Mouse (Mus musculus) layer of hippocampus, adult 11-12 months (tissue): ENCODE data around the gene Cdt1.

ENCODE experiments used
- DNase-seq: peaks from one replicate; pipeline ENCODE4 v3.0.0; 2022; ENCODE audit warnings: low spot score

Cdt1 gene

DNA sequence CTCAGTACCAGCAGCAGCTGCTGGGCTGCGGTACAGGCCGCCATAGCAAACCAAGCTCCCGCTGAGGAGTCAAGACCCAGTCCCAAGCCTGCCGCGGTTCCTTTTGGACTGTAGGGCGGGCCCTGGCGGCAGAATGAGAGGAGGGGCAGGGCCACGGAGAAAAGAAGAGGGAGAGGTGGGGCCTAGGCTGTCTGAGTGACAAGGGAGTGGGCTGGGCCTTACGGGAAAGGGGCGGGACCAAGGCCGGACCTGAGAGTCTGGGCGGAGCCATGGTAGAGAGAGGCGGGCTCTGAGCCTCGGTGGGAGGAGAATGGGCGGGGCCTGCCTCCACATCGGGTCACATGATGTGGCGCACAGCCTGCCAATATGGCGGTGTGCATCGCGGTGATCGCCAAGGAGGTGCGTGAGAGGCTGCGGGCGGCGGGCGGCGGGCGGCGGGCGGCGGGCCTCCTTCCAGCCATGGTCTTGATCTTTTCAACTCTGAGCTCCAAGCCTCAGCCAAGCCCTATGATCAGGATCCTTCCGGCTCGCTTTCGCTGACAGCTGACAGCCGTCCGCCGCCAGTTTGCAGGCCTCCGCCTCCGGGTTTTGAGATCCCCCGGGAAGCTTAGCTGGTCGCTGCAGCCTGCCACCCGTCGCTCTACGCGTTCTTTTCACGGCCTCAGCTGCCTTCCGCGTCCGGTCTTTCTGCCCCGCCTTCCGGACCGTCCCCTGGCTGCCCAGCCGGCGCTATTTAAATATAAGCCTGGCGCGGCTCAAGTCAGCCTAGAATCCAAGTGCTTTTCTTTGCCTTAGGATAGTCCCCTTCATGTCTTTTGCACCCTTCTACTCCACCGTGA, 43.7 kb downstream of the Cdt1 start, which contains the start of the genes Galns and Trappc2l:
Gene Galns (minus strand): TSS at position 169 of the 839 bp plus-strand sequence.
Gene Trappc2l (plus strand): TSS at position 346 of the 839 bp plus-strand sequence.
- DNase-seq, result peak; percentile 97

DNA sequence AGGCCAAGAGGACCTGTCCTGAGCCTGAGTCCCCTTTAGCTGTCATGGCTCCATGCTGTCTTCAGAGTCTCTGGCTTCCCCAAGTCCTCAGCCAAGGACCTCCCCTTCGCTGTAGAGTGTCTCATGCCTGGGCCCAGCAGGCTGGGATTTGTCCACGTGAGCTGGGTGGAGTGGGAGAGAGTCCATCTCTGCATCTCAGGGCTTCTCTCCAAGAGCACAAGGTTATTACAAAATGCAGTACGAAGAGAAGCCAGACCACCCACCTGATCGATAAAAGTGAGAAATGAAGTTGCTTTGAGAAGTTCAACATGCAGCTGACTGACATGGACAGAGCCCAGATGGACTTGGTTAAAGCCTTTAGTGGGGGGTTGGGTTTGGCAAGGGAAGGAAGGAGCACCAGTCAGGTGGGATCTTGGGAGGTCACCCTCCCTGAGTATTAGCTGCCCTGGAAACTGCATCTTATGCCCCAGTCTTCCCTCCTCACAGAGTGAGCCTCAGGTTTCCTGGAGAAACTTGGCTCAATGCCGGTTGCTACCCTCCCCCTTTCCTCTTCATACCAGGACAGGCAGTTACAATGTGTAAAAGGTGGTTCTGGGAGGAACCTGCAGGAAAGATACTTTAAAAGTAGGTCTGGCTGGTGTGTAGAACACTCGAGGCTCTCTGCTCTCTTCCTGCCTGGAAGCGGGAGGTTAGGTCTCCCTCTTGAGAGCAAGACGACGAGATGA, 48.5 kb downstream of the Cdt1 start:
- no peak for DNase-seq

DNA sequence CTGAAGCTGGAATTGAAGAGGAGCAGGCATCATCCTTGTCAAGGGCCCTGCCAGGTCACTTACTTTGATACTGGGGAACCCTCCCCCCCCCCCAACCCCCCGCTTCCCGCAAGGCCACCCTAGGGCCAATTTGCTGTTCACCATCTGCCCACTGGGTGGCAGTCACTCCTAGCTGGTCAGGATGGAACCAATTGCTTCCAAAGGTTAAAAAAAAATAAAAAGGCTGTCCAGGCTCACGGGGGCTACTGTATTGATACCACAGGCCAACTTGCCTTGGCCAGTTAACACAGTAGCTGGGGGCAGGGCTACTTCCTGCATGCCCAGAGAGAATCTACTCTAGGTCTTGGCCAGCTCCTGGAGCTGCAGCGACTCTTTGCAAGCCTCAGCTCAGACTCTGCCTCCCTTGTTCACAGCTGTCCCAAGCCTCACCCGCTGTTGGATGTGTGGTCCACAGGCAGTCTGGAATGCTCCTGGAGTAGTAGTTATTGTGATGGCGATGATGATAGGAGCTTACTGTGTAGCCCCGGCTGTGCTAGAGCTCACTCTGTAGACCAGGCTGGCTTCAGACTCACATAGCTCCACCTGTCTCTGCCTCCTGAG, 50.2 kb downstream of the Cdt1 start:
- DNase-seq, result peak; percentile 81

DNA sequence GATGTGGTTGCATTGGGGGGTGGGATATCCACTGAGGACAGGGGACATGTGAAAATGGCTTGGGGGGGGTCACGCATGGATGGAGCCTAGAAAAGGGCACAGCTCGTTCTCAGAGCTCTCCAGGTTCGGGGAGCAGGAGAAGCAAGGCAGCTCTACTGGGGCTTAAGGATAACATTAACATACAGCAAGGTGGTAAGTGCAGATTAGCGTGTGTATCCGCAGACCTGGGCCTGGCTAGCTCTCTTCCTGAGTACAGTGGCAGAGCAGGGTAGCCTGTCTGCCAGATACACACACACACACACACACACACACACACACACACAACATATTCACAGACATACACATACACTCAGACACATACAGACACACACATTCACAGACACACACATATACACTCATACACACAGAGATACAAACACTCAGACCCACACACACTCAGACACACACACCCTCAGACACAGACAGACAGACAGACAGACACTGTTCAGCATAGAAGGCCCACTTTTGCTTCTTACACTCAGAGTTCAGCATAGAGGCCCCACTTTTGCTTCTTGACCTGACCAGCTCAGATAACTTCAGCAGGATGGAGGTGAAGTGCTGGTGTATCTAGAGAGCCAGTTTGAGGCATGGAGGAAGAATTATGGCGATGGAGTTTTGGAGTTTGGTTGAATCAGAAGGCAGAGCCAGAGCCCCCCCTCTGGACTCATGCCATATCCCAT, 51.0 kb downstream of the Cdt1 start:
- no peak for DNase-seq

DNA sequence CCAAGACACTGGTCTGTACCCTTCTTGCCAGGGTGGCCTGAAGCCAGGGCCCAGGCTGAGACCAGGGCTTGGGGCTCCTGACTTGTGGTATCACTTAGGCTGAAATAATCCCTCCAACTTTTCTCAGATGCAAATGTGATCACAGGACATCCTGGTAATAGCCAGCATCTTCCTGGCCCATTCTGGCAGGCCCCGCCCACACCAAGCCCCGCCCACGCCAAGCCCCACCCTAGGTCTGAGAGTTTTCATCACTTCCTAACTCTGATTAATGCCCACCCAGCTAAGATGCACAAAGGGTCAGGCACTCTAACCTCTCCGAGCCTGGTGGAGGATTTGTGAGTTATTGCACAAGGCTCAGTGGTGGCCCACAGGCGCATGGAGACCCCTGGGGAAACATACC, 52.6 kb downstream of the Cdt1 start:
- DNase-seq, result no peak

DNA sequence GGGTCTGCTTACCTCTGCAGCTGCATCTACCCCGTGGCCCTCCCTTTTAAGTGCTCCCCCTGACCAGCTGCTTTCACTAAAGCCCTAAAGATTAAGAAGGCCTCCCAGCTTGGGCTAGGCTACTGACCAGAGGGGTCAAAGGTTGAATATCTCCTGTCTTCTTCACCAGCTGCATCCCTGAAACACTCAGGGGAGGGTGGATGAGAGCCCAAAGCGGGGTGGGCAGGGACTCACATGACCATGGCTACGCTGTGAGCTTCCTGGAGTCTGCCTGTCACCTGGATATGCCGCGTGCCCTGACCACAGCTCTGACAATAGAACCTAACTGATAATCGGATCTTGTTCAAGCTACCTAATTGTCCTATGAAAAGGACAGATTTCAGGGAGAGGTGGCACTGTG, 54.9 kb downstream of the Cdt1 start, which contains the start of gene Pabpn1l:
Gene Pabpn1l (minus strand): TSS at position 13 of the 400 bp plus-strand sequence.
- DNase-seq, result no peak
